Mouse (Mus musculus) heart, adult 2 months (tissue): ENCODE measurements around the gene Trio.

Experiments used
- CTCF ChIP-seq: fragments of 200-600 bp; IDR thresholded peaks from 2 replicates; pipeline ENCODE4 v1.8.1; 2022; ENCODE audit warnings: antibody characterized with exemption, mild to moderate bottlenecking, moderate library complexity
- EP300 ChIP-seq: fragments of 200-500 bp; IDR thresholded peaks from 2 replicates; pipeline ENCODE4 v1.6.1; 2011; ENCODE audit warnings: low read depth, low read length, control low read depth; ENCODE audit not compliant: insufficient read depth

DNA sequence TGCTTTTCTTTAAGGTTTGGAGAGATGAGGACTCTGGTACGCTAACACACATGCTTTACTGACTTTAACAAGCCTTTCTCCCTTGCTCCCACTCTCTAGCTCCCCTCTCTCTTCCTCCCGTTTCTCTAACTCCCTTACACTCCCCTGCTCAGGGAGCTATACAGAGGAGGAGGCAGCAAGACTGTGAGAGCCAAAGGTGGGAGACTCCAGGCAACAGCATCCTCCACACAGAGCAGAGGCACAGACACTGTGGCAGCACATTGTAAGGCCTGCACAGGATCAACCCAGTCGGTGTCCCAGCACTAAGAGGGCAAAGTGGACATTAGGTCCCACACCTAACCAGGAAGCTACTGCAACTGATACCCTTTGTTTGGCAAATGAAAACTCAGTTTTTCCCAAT, 112.6 kb downstream of the Trio start:
- no peak for TF ChIP-seq EP300
- no peak for TF ChIP-seq CTCF
